Mouse (Mus musculus): ENCODE results near the gene Pcyt1a. TPM values are rescaled to one million over a fixed set of nuclear protein-coding genes. Genes with fewer than 3 reads are reported as not detected.
A peak's percentile ranks its signal among the peaks of the same experiment; 100 is the strongest.
"Not testable (repeated sequence)": the region's sequence is repeated elsewhere in the genome, so short reads cannot be mapped to it uniquely, and the experiment has no call there.

Gene Pcyt1a
- polyA plus RNA-seq, 1 experiment from 2014 or later, result 65.5 TPM

- Histone ChIP-seq H3K9ac (no peak overlapping the region), H3K4me2 (replicated peaks) (no peak overlapping the region), H3K4me1 (replicated peaks) (no peaks in the 10 kb centered on the region), H3K4me3 (replicated peaks) (no peak overlapping the region), H3K27ac (no peak overlapping the region), H3K36me3 (no peaks in the 10 kb centered on the region), H3K9me3 (no peaks in the 10 kb centered on the region), H3K27me3 (replicated peaks) (no peaks in the 10 kb centered on the region)
- no peak for ATAC-seq
- 69% methylated on average over 1 of the region's 1 CpGs for WGBS
Observed at GRCm38 (mm10) chr16:32436657-32437056, 5.9 kb downstream of the Pcyt1a start.

GRCm38 (mm10) chr16:32437266-32437665 lies 6.5 kb downstream of the Pcyt1a start:
- Histone ChIP-seq H3K9me3 (no peaks in the 10 kb centered on the region), H3K36me3 (no peaks in the 10 kb centered on the region), H3K4me3 (replicated peaks) (no peak overlapping the region), H3K27ac (no peak overlapping the region), H3K4me1 (replicated peaks) (no peaks in the 10 kb centered on the region), H3K27me3 (replicated peaks) (no peaks in the 10 kb centered on the region), H3K4me2 (replicated peaks) (no peak overlapping the region), H3K9ac (no peak overlapping the region)
- ATAC-seq, result no peak
- WGBS, result 93% methylated on average over 1 of the region's 1 CpGs

- no peaks in the 10 kb centered on the region for H3K4me1 ChIP-seq (replicated peaks)
- no peak overlapping the region for H3K4me3 ChIP-seq (replicated peaks)
- H3K4me2 ChIP-seq (replicated peaks), result no peak overlapping the region
- WGBS, result 89% methylated on average over 3 of the region's 3 CpGs
- H3K9ac ChIP-seq, result no peak overlapping the region
- H3K27me3 ChIP-seq (replicated peaks), result no peaks in the 10 kb centered on the region
- H3K27ac ChIP-seq, result no peak overlapping the region
- ATAC-seq, result no peak
- no peaks in the 10 kb centered on the region for H3K9me3 ChIP-seq
- H3K36me3 ChIP-seq, result no peaks in the 10 kb centered on the region
Observed at GRCm38 (mm10) chr16:32441432-32441831, 10.7 kb downstream of the Pcyt1a start.

- not testable (repeated sequence) for ATAC-seq; H3K9ac ChIP-seq; H3K4me2 ChIP-seq (replicated peaks); H3K4me1 ChIP-seq (replicated peaks); H3K36me3 ChIP-seq; H3K4me3 ChIP-seq (replicated peaks); H3K9me3 ChIP-seq; H3K27me3 ChIP-seq (replicated peaks); H3K27ac ChIP-seq
- 88% methylated on average over 3 of the region's 3 CpGs for WGBS
Observed at GRCm38 (mm10) chr16:32444615-32445014, 13.9 kb downstream of the Pcyt1a start.

- H3K9me3 ChIP-seq, result no peaks in the 10 kb centered on the region
- 90% methylated on average over 1 of the region's 1 CpGs for WGBS
- H3K4me1 ChIP-seq (replicated peaks), result no peaks in the 10 kb centered on the region
- no peaks in the 10 kb centered on the region for H3K27me3 ChIP-seq (replicated peaks)
- H3K4me2 ChIP-seq (replicated peaks), result no peak overlapping the region
- peak overlapping the region; percentile 45; the same call in 1 of the 2 replicates for H3K27ac ChIP-seq
- H3K36me3 ChIP-seq, result no peaks in the 10 kb centered on the region
- H3K9ac ChIP-seq, result no peak overlapping the region
- no peak overlapping the region for H3K4me3 ChIP-seq (replicated peaks)
- ATAC-seq, result no peak
Observed at GRCm38 (mm10) chr16:32445558-32445957, 14.8 kb downstream of the Pcyt1a start.

GRCm38 (mm10) chr16:32446563-32447138 lies 15.9 kb downstream of the Pcyt1a start:
- Histone ChIP-seq H3K27ac (peak overlapping the region; percentile 79), H3K4me3 (replicated peaks) (no peak overlapping the region), H3K4me2 (replicated peaks) (no peak overlapping the region), H3K27me3 (replicated peaks) (no peaks in the 10 kb centered on the region), H3K9ac (no peak overlapping the region), H3K9me3 (no peaks in the 10 kb centered on the region), H3K4me1 (replicated peaks) (no peaks in the 10 kb centered on the region), H3K36me3 (no peaks in the 10 kb centered on the region)
- ATAC-seq, result peak; percentile 89
- WGBS, result 72% methylated on average over 2 of the region's 2 CpGs

- H3K36me3 ChIP-seq, result peaks cover 1% of the 10 kb centered on the region; the same call in 1 of the 2 replicates
- 63% methylated on average over 3 of the region's 3 CpGs for WGBS
- ATAC-seq, result peak; percentile 71
- no peaks in the 10 kb centered on the region for H3K27me3 ChIP-seq (replicated peaks)
- no peak overlapping the region for H3K9ac ChIP-seq
- H3K4me3 ChIP-seq (replicated peaks), result no peak overlapping the region
- no peak overlapping the region for H3K4me2 ChIP-seq (replicated peaks)
- no peaks in the 10 kb centered on the region for H3K4me1 ChIP-seq (replicated peaks)
- H3K9me3 ChIP-seq, result no peaks in the 10 kb centered on the region
- H3K27ac ChIP-seq, result 0 out of 2 replicates have a peak overlapping the region, but pooled peaks have one; percentile 18
Observed at GRCm38 (mm10) chr16:32449665-32450064, 18.9 kb downstream of the Pcyt1a start.

- Histone ChIP-seq H3K9ac (no peak overlapping the region), H3K27me3 (replicated peaks) (no peaks in the 10 kb centered on the region), H3K4me3 (replicated peaks) (no peak overlapping the region), H3K4me1 (replicated peaks) (no peaks in the 10 kb centered on the region), H3K9me3 (no peaks in the 10 kb centered on the region), H3K36me3 (peaks cover 4% of the 10 kb centered on the region; the same call in 1 of the 2 replicates), H3K4me2 (replicated peaks) (no peak overlapping the region), H3K27ac (no peak overlapping the region)
- ATAC-seq, result no peak
- 87% methylated on average over 2 of the region's 2 CpGs for WGBS
Observed at GRCm38 (mm10) chr16:32450133-32450532, 19.4 kb downstream of the Pcyt1a start.

- no peak for ATAC-seq
- H3K9ac ChIP-seq, result no peak overlapping the region
- no peak overlapping the region for H3K27ac ChIP-seq
- H3K27me3 ChIP-seq (replicated peaks), result no peaks in the 10 kb centered on the region
- H3K4me3 ChIP-seq (replicated peaks), result no peak overlapping the region
- peaks cover 4% of the 10 kb centered on the region; the same call in 1 of the 2 replicates for H3K36me3 ChIP-seq
- H3K9me3 ChIP-seq, result no peaks in the 10 kb centered on the region
- no peaks in the 10 kb centered on the region for H3K4me1 ChIP-seq (replicated peaks)
- WGBS, result 91% methylated on average over 8 of the region's 8 CpGs
- H3K4me2 ChIP-seq (replicated peaks), result no peak overlapping the region
Observed at GRCm38 (mm10) chr16:32453102-32453501, 22.4 kb downstream of the Pcyt1a start.

GRCm38 (mm10) chr16:32454646-32455045 lies 23.9 kb downstream of the Pcyt1a start:
- Histone ChIP-seq H3K27me3 (replicated peaks) (no peaks in the 10 kb centered on the region), H3K4me2 (replicated peaks) (no peak overlapping the region), H3K4me3 (replicated peaks) (no peak overlapping the region), H3K27ac (no peak overlapping the region), H3K36me3 (peaks cover 7% of the 10 kb centered on the region; the same call in 1 of the 2 replicates), H3K9ac (no peak overlapping the region), H3K9me3 (no peaks in the 10 kb centered on the region), H3K4me1 (replicated peaks) (no peaks in the 10 kb centered on the region)
- 90% methylated on average over 5 of the region's 5 CpGs for WGBS
- no peak for ATAC-seq

- Histone ChIP-seq H3K9ac (no peak overlapping the region), H3K9me3 (no peaks in the 10 kb centered on the region), H3K4me2 (replicated peaks) (no peak overlapping the region), H3K27me3 (replicated peaks) (no peaks in the 10 kb centered on the region), H3K36me3 (peaks cover 7% of the 10 kb centered on the region; the same call in 1 of the 2 replicates), H3K27ac (no peak overlapping the region), H3K4me3 (replicated peaks) (no peak overlapping the region), H3K4me1 (replicated peaks) (no peaks in the 10 kb centered on the region)
- ATAC-seq, result no peak
Observed at GRCm38 (mm10) chr16:32456086-32456485, 25.4 kb downstream of the Pcyt1a start.

GRCm38 (mm10) chr16:32456761-32457160 lies 26.0 kb downstream of the Pcyt1a start:
- no peaks in the 10 kb centered on the region for H3K27me3 ChIP-seq (replicated peaks)
- H3K4me1 ChIP-seq (replicated peaks), result no peaks in the 10 kb centered on the region
- H3K36me3 ChIP-seq, result peaks cover 7% of the 10 kb centered on the region; the same call in 1 of the 2 replicates
- no peaks in the 10 kb centered on the region for H3K9me3 ChIP-seq
- H3K4me3 ChIP-seq (replicated peaks), result no peak overlapping the region
- H3K27ac ChIP-seq, result no peak overlapping the region
- no peak for ATAC-seq
- no peak overlapping the region for H3K4me2 ChIP-seq (replicated peaks)
- WGBS, result 78% methylated on average over 1 of the region's 1 CpGs
- no peak overlapping the region for H3K9ac ChIP-seq
